Mouse (Mus musculus) heart, adult 8-10 months (tissue): ENCODE data around the gene Nodal. TPM values are rescaled to one million over a fixed set of nuclear protein-coding genes. Genes with fewer than 3 reads are reported as not detected.
"Not testable (repeated sequence)": the region's sequence is repeated elsewhere in the genome, so short reads cannot be mapped to it uniquely, and the experiment has no call there.

Source experiments
- DNase-seq: peaks from one replicate; pipeline ENCODE4 v3.0.0; 2022; ENCODE audit warnings: low spot score
- total RNA-seq, 4 experiments: library from RNA; stranded (reverse); gene quantifications; 2 replicates each; pipeline ENCODE4 v1.2.4; 2022

Gene Nodal
- total RNA-seq, 4 experiments from 2014 or later: 0.11 TPM; not detected in 3

DNA sequence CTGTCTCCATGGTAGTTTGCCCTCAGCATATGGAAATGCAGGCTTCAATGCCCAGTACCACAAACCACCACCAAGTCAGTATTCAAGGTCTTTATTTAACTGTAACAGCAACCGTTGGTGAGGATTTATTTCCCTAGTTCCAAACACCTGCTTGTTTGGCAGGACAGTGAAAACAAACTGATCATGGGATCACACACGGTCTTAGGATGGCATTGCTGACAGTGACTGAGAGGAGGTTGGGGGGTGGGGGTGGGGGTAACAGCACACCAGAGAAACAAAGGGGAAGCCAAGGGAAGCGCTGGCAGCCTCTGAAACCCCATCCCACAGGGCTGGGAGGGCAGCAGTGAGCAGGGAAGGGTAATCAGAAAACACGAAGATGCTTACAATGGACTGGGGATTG is 10.6 kb downstream of the Nodal start:
- DNase-seq: no peak

DNA sequence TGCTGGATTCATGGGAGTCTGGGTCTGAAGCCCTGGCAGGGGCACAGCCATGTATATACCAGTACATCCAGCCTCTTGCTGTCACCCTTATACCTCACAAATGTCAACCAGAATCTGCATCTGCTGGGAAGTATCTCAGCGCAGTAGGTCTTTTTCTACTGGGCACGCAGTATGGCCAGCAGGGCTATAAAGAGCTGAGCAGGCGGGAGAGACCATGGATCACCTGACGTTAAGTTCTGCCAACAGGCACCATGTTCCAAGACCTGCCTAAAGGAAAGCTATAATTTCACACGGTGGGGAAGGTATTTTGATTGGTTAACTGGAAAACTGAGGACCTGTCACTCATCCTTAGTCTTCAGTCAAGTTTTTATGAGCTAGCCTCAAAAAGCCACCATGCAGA is 11.3 kb downstream of the Nodal start:
- DNase-seq: no peak

DNA sequence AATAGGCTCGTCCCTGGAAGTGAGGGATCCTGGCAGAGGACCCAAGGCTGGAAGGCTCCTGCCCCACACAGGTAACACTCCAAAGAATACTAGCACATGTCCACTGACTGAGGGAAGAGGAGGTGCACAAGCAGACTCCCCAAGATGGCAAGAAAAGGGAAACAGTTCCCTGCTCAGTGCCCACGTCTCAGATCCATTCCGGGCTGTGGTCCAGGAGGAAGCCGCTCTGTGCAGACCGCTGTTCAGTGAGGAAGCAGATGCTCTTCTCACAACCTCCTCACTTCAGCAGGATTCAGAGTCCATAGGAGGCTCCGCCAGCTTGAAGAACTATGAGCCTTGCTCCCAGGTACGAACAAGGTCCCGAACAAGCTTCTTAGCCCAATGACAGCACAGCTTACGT is 13.6 kb downstream of the Nodal start:
- no peak for DNase-seq

DNA sequence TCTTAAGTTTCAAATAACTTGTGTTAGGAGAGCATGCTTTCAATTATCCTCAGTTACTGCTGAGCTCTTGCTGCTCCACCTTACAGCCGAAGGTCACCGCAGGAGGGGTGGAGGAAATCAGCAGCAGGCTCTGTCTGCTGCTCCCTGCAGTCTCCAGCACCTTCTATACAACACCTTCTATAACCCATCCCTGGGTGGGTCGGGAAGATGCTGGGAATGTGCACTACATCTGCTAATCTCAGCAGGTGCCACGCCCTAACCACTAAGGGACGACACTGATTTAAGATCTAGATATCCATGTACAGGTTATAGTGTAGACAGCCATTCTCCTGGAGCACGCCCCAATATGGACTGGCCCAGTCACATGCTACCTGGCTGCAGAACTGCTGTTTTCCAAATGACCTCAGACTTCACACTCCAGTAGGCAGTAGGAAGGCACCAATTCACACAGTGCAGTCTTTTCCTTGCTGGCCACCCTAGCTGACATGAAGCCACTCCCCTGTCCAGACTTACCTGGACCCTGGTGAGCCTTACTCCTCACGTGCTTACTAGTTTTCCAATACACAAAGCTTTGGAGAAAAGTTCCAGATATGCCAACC is 22.5 kb downstream of the Nodal start:
- no peak for DNase-seq

DNA sequence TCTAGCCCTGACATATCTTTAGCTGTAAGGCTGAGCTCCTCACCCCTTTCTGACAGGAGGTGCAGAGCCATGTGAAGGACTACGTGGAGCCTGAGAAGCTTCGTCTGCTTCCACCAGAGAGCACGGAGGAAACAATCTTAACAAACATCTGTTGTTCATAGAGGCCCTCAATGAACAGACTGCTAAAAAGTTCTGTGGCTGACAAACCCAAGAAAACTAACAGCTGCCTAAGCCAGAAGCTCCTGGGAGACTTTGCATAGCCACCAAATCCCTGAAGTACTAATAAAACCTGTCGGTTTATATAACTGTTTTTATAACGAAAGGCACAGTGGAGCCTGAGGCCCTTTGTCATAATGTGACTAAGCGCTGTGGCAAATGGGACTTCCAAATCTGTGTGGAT is 25.7 kb downstream of the Nodal start:
- no peak for DNase-seq

DNA sequence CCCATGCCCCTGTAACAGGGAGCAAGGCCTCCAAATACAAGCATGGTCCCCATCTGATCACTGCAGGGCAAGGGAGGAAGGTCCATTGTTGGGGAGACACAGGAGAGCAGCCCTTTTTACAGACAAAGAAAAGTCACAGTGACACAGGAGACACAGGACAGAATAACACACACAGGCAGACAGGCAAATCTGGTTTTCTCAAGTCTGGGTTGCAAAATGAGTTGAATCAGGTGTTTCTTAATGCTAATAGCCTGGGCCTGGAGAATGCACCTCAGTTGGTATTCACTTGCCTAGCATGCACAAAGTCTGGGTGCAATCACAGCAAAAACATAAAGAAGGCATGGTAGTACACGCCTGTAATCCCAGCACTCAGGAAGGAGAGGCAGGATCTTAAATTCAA is 26.1 kb downstream of the Nodal start:
- DNase-seq: no peak

DNA sequence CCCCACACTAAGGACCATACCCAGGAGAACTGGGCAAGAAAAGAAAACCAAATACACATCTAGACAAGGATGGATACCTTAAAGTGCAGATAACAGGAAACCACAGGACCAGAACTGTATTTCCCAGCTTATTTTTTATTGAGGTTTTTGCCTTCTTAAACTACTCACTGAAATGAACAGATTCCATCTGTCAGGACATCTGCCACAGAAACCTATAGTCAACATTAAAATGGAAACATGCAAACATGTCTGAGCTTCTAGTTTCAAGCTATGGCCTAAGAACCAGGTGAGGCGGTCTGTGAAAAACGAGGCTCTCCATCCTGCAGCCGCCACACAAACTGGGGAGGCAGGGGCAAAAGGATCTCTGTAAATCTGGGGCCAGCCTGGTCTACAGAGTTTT is 27.2 kb downstream of the Nodal start:
- DNase-seq: no peak

DNA sequence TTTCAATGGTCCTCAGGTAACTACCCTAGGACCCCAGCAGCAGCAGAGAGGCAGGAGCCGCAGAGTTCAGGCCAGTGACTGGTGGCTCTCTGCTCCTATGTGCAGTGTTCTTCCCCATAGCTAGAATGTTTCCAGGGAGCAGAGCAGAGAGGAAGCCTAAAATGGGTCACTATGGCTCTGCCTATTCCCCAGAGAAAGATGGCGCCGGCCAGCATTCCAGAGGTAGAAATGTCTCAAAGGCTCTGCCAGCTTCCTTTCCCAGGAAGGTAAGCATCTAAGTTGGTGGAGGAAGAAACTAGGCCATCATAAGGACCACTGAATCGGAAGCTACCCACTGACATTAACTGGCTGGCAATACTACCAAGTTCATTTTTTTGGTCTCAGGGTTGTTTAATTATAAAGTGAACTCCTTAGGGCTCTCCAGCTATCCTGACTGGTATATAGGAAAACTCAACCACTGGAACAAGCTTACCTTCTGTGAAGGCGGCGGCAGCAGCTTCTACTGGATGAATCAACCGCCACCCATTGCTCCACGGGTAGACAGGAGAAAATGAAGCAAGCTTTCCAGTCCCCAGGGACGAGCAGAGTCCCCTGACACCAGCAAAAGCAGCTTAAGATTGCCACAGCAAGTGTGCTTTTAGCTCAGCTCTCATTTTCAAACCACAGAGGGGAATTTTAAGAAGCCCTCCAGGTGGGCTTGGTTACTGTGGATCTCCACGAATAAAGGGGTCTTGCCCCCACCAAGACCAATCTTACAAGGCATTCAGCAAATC is 30.0 kb downstream of the Nodal start:
- DNase-seq: peak; percentile 55

DNA sequence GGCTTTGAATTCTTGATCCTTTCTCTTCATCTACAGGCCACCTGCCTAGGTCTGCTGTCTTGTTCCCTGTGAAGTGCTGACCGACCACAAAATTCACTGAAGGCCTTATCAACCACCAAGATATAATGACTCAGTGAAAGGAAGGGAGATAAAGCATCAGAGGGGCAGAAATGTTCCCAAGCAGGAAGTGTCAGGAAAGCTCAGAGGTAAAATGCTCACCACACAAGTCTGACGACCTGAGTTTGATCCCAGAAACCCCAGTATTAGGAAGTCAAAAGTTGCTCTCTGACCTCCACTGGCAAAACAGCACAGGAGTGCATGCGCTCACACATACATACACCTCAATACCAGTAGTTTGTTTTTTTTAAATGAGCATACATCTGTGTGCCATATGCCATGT is 31.1 kb downstream of the Nodal start:
- no peak for DNase-seq

DNA sequence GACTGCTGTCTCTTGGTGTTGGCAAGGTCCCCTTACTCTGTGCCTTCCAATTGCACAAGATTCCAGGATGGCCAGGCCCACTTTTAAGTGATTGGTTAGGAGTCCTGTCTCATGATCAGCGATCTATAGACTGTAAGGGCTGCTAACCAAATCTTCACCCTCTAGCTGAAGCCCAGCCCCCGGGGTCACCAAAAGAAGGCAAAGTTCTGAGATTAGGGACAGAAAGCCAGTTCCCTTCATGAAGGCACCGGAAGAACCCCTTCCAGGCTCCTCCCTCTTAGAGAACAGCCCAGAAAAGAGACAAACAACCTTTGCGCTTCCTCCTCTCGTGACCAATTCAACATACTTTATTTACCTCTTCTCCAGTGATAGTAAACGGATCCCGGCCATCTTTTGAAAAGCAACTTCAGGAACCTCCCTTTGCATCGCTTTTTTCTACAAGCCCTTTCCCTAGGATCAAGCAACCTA is 33.7 kb downstream of the Nodal start:
- peak; percentile 45 for DNase-seq

DNA sequence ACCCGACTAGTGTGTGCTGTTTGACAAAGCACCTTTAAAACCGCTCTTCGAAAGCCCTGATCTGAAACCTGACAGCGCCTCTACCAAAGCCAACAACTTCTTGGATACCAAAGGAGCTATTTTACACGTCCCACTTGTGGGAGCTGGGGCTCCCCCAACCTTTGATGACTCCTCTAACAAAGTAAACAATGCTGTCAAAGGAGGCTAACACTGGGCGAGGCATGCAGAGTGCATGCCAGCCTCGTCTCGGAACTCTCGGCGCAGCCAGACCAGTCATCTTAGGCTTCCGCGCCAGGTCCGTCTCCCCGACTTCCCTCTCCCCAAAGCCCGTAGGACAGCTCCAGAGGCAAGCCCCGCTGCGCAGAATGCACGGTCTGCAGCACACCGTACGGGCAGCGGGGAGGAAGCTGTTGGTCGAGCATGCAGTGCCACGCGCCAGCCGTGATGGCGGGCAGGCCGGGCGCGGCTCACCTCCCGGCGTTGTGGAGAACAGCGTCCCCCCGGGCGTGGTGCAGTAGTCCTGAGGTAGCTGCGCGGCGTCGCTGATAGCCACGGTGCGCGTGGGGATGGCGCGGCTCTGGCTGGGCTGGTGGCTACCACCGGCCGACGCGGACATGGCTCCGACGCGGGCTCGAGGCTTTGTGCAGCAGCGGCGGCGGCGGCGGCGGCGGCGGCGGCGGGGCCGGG is 34.3 kb downstream of the Nodal start:
- no peak for DNase-seq

DNA sequence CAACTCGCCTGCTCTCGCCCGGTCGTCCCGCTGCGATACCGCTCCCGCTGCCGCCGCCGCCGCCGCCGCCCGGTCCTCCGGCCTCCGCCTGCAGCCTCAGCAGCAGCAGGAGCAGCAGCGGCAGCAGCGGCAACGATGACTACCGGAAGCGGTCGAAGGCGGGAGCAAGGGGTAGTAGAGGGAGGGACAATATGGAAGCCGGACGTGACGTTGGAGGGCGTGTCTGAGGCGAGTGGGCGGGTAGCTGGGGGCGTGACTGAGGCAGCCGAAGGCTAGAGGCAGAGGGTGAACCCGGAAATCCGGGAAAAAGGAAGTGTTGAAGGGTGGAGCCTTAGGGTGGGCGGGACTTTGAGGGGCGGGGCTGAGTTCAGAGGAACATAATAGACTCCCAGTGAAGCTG is 34.9 kb downstream of the Nodal start, which contains the start of gene Eif4ebp2:
TSS of gene Eif4ebp2 (minus strand) at position 17 of the 400 bp plus-strand sequence.
- DNase-seq: peak; percentile 100

DNA sequence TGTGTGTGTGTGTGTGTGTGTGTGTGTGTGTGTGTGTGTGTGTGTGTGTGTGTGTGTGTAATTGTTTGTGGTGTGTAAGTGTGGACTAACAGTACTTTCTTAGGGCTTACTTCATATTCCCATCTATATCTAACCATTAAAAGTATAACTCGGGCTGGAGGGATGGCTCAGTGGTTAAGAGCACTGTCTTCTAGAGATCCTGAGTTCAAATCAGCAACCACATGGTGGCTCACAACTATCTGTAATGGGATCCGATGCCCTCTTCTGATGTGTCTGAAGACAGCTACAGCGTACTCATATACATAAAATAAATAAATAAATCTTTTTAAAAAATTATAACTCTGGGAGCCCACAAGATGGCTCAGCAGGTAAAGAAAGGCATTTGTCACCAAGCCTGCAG is 35.4 kb downstream of the Nodal start:
- DNase-seq: not testable (repeated sequence)

DNA sequence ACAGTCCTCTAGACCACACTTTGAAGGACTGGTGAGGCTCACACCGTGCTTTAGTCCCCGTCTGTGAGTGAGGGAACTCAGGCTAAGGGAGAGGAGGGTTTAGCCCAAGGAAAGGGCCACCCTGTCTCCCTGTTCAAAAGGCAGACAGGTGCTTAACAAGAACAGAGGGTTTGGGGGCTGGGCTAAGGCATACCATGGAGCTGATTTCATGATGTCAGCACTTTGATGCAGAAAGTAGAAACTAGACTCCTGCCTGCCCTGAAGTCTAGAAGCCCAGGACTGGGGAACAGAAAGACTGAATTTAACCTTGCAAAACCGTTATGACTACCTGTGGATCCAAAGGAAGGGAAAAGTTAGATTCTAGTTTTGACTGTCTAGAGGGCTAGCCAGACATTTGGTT is 39.4 kb downstream of the Nodal start:
- DNase-seq: no peak

DNA sequence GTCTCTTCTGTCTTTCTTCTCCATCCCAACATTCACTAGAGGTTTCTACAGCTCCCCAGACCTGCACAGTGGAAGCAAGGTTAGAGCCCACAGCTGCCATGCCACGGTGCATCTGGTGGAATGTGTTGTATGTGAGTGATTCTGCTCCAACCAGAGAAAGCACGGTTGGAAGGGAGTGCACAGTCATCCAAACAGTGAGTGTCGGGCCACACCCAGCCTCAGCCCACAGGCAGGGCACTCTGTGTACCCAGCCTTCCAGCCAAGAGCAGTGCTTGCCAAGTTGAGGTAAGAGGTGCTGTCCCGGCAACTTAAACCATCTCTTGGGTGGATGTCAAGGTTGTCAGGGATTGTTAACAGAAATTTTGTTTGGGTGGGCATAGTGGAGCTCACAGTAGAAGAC is 47.2 kb downstream of the Nodal start:
- DNase-seq: no peak

DNA sequence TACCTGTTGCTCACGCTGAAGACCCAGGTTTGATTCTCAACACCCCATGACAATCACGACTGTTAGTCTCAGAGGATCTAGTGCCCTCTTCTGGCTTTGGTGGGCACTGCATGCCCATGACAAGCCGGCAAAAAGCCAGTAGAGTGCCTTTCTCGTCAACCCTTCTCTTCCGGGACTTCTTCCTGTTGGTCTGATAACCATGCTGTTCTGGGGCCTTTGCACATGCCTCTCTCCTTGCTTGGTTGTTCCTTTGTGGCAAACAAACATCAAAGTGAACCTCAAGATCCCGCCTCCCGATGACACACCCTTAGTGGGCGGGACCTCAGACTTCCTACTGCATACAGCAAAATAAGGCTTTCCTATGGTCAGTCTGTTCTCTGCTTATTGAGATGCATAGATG is 48.5 kb downstream of the Nodal start:
- DNase-seq: no peak

DNA sequence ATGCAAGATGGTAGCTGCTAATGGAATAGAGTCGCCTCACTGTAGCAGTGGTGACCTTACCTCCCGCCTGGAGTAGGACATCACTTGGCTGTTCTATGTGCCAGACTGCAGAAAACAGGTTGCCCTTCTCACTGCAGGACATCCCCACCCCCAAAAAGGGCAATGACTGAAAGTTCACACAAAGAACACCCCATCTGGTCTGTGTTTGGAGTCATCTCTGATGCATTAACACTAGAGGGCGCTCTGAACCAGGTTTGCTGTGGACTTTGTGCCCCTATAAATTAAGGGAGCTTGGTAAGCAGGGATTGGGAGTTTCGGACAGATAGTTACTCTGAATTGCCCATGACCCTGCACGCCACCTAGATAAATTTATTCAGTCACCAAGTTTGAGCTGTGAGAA is 49.1 kb downstream of the Nodal start:
- DNase-seq: no peak

DNA sequence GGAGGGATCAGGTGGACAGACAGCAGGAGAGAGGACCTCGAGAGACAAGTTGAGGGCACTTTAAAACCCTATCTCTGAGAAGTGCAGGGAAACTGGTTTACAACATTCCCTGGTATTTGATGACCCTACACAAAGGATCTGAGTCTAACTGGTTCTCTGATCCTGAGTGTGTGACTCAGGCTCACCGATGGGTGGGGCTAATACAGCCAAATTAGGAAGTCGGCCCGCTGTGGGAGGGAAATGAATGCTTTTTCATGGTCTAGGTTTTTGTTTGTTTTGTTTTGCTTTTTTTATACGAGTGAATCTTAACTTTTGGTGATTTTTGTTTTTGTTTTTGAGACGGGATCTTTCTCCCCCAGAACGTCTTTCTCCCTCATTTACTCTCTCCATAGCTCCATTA is 51.1 kb downstream of the Nodal start:
- DNase-seq: no peak

DNA sequence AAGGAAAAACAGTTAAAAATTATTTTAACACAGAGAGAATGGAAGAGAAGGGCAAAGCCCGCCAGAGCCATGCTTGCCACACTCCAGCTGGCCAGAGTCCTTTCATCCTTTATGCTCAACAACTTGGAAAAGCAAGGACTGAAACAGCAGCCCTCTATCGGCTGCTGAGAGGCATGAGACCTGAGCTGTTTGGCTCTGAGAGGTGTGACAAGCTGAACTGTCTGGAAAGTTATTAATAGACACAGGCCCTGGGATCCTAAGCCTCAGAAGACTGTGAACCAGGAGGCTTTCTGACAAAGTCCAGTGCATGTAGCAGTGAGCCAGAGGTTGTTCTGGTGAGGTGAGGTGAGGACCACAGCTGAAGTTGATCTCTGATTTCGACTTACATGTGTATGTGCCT is 55.9 kb downstream of the Nodal start:
- peak; percentile 57 for DNase-seq

DNA sequence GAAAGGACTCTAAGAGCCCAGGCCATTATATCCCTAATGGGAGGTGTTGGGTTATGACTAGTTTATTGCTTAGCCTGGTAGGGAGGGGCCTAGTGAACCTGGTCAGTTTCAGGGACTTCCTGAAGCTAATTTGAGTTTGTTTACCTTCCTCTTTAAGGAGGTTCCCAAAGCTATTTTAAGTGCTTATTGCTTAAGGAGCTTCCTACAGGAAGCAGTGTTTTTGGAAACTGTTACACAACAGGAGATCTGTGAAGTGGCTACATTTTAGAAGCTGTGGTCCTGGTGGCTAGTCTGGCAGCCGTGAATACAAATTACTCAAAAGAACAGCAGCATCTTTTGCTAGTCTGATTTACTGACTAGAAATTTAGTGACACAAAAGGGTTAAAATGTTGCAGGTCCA is 56.6 kb downstream of the Nodal start:
- DNase-seq: no peak
